Mouse (Mus musculus) MEL (cell line): ENCODE data around the gene Chchd10. TPM values are rescaled to one million over a fixed set of nuclear protein-coding genes. Genes with fewer than 3 reads are reported as not detected.

Experiments used
- DNase-seq: peaks from one replicate; pipeline ENCODE4 v3.0.0; 2011; ENCODE audit warnings: low read depth, low spot score
- H3K27ac ChIP-seq: 2 replicates; pipeline ENCODE4 v1.5.1; 2012; ENCODE audit warnings: low read depth, mild to moderate bottlenecking, control low read depth, low read length, moderate library complexity; ENCODE audit not compliant: control insufficient read depth
- H3K27me3 ChIP-seq, 2 experiments: fragments of 150-350 bp in 1 of 2; sonication (generic) in 1 of 2; 2 replicates each; pipeline ENCODE4 v1.6.1; 2012; ENCODE audit warnings: low read length in 2 of 2, mild to moderate bottlenecking in 2 of 2, improper control_type of control experiment in 1 of 2, moderate library complexity in 1 of 2; ENCODE audit not compliant: insufficient read depth in 2 of 2, control insufficient read depth in 1 of 2
- H3K36me3 ChIP-seq, 2 experiments: 2 replicates each; pipeline ENCODE4 v1.6.1; 2012 to 2014; ENCODE audit warnings: low read length in 2 of 2, improper control_type of control experiment in 1 of 2, inconsistent platforms in 1 of 2, mild to moderate bottlenecking in 1 of 2; ENCODE audit not compliant: insufficient read depth in 2 of 2, control insufficient read depth in 1 of 2
- H3K4me1 ChIP-seq, 2 experiments: fragments of 150-350 bp in 1 of 2; sonication (generic) in 1 of 2; 2 replicates each; pipeline ENCODE4 v1.6.1; 2012; ENCODE audit warnings: low read length in 2 of 2, improper control_type of control experiment in 1 of 2, mild to moderate bottlenecking in 1 of 2; ENCODE audit not compliant: insufficient read depth in 2 of 2, control insufficient read depth in 1 of 2
- H3K4me3 ChIP-seq, 2 experiments: fragments of 150-350 bp in 1 of 2; sonication (generic) in 1 of 2; 2 replicates each; pipeline ENCODE4 v1.5.1; 2012; ENCODE audit warnings: low read depth in 2 of 2, low read length in 2 of 2, mild to moderate bottlenecking in 2 of 2, moderate library complexity in 2 of 2, control low read depth in 1 of 2, improper control_type of control experiment in 1 of 2; ENCODE audit not compliant: control insufficient read depth in 1 of 2, insufficient read depth in 1 of 2
- H3K79me2 ChIP-seq: 2 replicates; pipeline ENCODE4 v1.6.1; 2012; ENCODE audit warnings: mild to moderate bottlenecking, low read length, moderate library complexity; ENCODE audit not compliant: control insufficient read depth, poor library complexity, insufficient read depth
- H3K9ac ChIP-seq: 2 replicates; pipeline ENCODE4 v1.6.1; 2012; ENCODE audit warnings: low read depth, mild to moderate bottlenecking, control low read depth, low read length, moderate library complexity; ENCODE audit not compliant: control insufficient read depth, poor library complexity, severe bottlenecking
- H3K9me3 ChIP-seq: fragments of 150-350 bp; sonication (generic); replicated peaks from 2 replicates; pipeline ENCODE4 v1.6.1; 2012; ENCODE audit warnings: mild to moderate bottlenecking, low read length, improper control_type of control experiment, moderate library complexity; ENCODE audit not compliant: insufficient read depth
- BHLHE40 ChIP-seq: IDR thresholded peaks from 2 replicates; pipeline ENCODE4 v1.6.1; 2012; ENCODE audit warnings: low read depth, mild to moderate bottlenecking, inconsistent platforms, low read length, improper control_type of control experiment, borderline replicate concordance
- CHD1 ChIP-seq: IDR thresholded peaks from 2 replicates; pipeline ENCODE4 v1.6.1; 2012; ENCODE audit warnings: low read depth, mild to moderate bottlenecking, inconsistent platforms, low read length, improper control_type of control experiment
- E2F4 ChIP-seq: IDR thresholded peaks from 2 replicates; pipeline ENCODE4 v1.6.1; 2011; ENCODE audit warnings: low read depth, low read length, improper control_type of control experiment, borderline replicate concordance
- ELF1 ChIP-seq: IDR thresholded peaks from 2 replicates; pipeline ENCODE4 v1.6.1; 2014; ENCODE audit warnings: low read depth, mild to moderate bottlenecking, inconsistent platforms, low read length, improper control_type of control experiment, moderate library complexity
- ETS1 ChIP-seq: IDR thresholded peaks from 2 replicates; pipeline ENCODE4 v1.6.1; 2012; ENCODE audit warnings: low read depth, mild to moderate bottlenecking, inconsistent platforms, low read length, improper control_type of control experiment, moderate library complexity
- GATA1 ChIP-seq: IDR thresholded peaks from 2 replicates; pipeline ENCODE4 v1.6.1; 2011; ENCODE audit warnings: low read depth, low read length, improper control_type of control experiment
- HCFC1 ChIP-seq: IDR thresholded peaks from 2 replicates; pipeline ENCODE4 v1.6.1; 2012; ENCODE audit warnings: low read depth, mild to moderate bottlenecking, inconsistent platforms, low read length, improper control_type of control experiment, moderate library complexity
- JUND ChIP-seq: IDR thresholded peaks from 2 replicates; pipeline ENCODE4 v1.6.1; 2011; ENCODE audit warnings: low read depth, mild to moderate bottlenecking, improper control_type of control experiment, low read length
- MAX ChIP-seq: IDR thresholded peaks from 2 replicates; pipeline ENCODE4 v1.6.1; 2011; ENCODE audit warnings: low read length, improper control_type of control experiment
- MAZ ChIP-seq: IDR thresholded peaks from 2 replicates; pipeline ENCODE4 v1.6.1; 2012; ENCODE audit warnings: low read depth, mild to moderate bottlenecking, inconsistent platforms, low read length, improper control_type of control experiment
- MEF2A ChIP-seq: IDR thresholded peaks from 2 replicates; pipeline ENCODE4 v1.6.1; 2014; ENCODE audit warnings: low read depth, mild to moderate bottlenecking, inconsistent platforms, low read length, improper control_type of control experiment; ENCODE audit not compliant: poor library complexity, insufficient replicate concordance, severe bottlenecking; ENCODE audit errors: extremely low read depth
- MXI1 ChIP-seq: IDR thresholded peaks from 2 replicates; pipeline ENCODE4 v1.6.1; 2011; ENCODE audit warnings: mild to moderate bottlenecking, low read depth, low read length, improper control_type of control experiment
- MYB ChIP-seq: IDR thresholded peaks from 2 replicates; pipeline ENCODE4 v1.6.1; 2011; ENCODE audit warnings: mild to moderate bottlenecking, low read depth, low read length, improper control_type of control experiment
- NELFE ChIP-seq: IDR thresholded peaks from 2 replicates; pipeline ENCODE4 v1.6.1; 2011; ENCODE audit warnings: low read depth, low read length, improper control_type of control experiment
- NRF1 ChIP-seq: IDR thresholded peaks from 2 replicates; pipeline ENCODE4 v1.6.1; 2014; ENCODE audit warnings: low read depth, mild to moderate bottlenecking, inconsistent platforms, low read length, improper control_type of control experiment, moderate library complexity; ENCODE audit not compliant: poor library complexity, insufficient read depth, severe bottlenecking
- POLR2A ChIP-seq, 2 experiments: IDR thresholded peaks; 2 replicates each; pipeline ENCODE4 v1.6.1; 2011 to 2012; ENCODE audit warnings: low read length in 2 of 2, mild to moderate bottlenecking in 2 of 2, control low read depth in 1 of 2, improper control_type of control experiment in 1 of 2, low read depth in 1 of 2, moderate library complexity in 1 of 2; ENCODE audit not compliant: control insufficient read depth in 1 of 2, insufficient read depth in 1 of 2, poor library complexity in 1 of 2
- POLR2AphosphoS5 ChIP-seq: IDR thresholded peaks from 2 replicates; pipeline ENCODE4 v1.6.1; 2012; ENCODE audit warnings: low read depth, borderline replicate concordance, mild to moderate bottlenecking, inconsistent platforms, low read length, moderate library complexity, mixed read lengths
- RAD21 ChIP-seq: IDR thresholded peaks from 2 replicates; pipeline ENCODE4 v1.6.1; 2011; ENCODE audit warnings: mild to moderate bottlenecking, low read depth, low read length, improper control_type of control experiment
- RCOR1 ChIP-seq: IDR thresholded peaks from 2 replicates; pipeline ENCODE4 v1.6.1; 2012; ENCODE audit warnings: low read depth, mild to moderate bottlenecking, inconsistent platforms, low read length, improper control_type of control experiment
- SIN3A ChIP-seq: IDR thresholded peaks from 2 replicates; pipeline ENCODE4 v1.6.1; 2012; ENCODE audit warnings: low read length, improper control_type of control experiment, inconsistent platforms
- SMC3 ChIP-seq: IDR thresholded peaks from 2 replicates; pipeline ENCODE4 v1.6.1; 2011; ENCODE audit warnings: low read depth, low read length, improper control_type of control experiment
- TBP ChIP-seq: IDR thresholded peaks from 2 replicates; pipeline ENCODE4 v1.8.0; 2011; ENCODE audit warnings: low read depth, low read length, improper control_type of control experiment
- TCF12 ChIP-seq: IDR thresholded peaks from 2 replicates; pipeline ENCODE4 v1.6.1; 2014; ENCODE audit warnings: low read depth, mild to moderate bottlenecking, inconsistent platforms, low read length, improper control_type of control experiment, moderate library complexity
- UBTF ChIP-seq: IDR thresholded peaks from 2 replicates; pipeline ENCODE4 v1.6.1; 2012; ENCODE audit warnings: low read depth, mild to moderate bottlenecking, inconsistent platforms, low read length, improper control_type of control experiment, moderate library complexity, borderline replicate concordance; ENCODE audit not compliant: insufficient read depth
- USF1 ChIP-seq: IDR thresholded peaks from 2 replicates; pipeline ENCODE4 v1.6.1; 2014; ENCODE audit warnings: low read depth, mild to moderate bottlenecking, inconsistent platforms, low read length, improper control_type of control experiment, moderate library complexity
- USF2 ChIP-seq, 2 experiments: IDR thresholded peaks; 2 replicates each; pipeline ENCODE4 v1.6.1; 2011 to 2012; ENCODE audit warnings: improper control_type of control experiment in 2 of 2, low read length in 2 of 2, borderline replicate concordance in 1 of 2, inconsistent platforms in 1 of 2, low read depth in 1 of 2, mild to moderate bottlenecking in 1 of 2; ENCODE audit not compliant: insufficient read depth in 1 of 2
- polyA plus RNA-seq, 2 experiments: library from polyadenylated mRNA; stranded (reverse) in 1 of 2; unstranded in 1 of 2; fragments of >175 nt in 1 of 2; fragments of >200 nt in 1 of 2; gene quantifications; 2 replicates each; pipeline versions ENCODE4 v1.2.1 to v1.2.4; 2012; ENCODE audit warnings: low replicate concordance in 2 of 2, low read depth in 1 of 2; ENCODE audit not compliant: insufficient read length in 2 of 2, insufficient read depth in 1 of 2, missing spikeins in 1 of 2
- total RNA-seq: library from RNA; depleted of rRNA; stranded (reverse); fragments of 300-350 nt; gene quantifications from 2 replicates; pipeline ENCODE4 v1.2.3, GENCODE M21; 2012

Gene Chchd10
- total and polyA plus RNA-seq, 3 experiments, result 143 to 428 TPM; not detected in 1

DNA sequence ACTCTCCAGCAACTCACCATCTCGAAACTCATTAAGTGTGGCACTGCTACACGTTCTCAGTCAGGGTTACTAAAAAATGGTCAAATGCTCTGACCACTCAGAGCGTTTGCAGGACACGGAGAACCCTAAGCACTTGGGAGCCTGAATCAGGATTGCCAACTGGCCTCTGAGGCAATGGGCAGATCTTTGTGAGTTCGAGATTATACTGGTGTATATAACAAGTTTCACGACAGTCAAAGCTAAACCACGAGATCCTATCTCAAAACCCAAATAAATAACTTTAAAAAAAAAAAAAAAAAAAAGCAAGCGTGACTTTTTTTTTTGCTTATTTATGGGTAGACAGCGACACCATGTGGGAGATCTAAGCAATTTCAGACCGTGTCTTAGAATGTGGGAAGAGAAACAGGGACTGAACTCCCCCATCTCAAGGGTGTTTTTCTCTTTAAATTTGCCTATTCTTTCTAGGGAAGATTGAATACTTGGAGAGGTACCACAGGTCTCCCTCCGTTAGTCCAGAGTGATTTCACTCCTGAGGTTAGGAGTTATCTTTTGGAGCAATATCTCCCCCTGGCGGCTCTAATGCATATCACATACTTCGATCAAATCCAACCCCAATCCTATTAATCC, 18.6 kb downstream of the Chchd10 start (continued):
- TF ChIP-seq POLR2A (IDR thresholded peaks at IDR 0.05; ENCODE audit: control insufficient read depth in 1 of 2, insufficient read depth in 1 of 2, low read depth in 1 of 2, low read length in 2 of 2, poor library complexity in 1 of 2) (no peak), HCFC1 (no peak)

DNA sequence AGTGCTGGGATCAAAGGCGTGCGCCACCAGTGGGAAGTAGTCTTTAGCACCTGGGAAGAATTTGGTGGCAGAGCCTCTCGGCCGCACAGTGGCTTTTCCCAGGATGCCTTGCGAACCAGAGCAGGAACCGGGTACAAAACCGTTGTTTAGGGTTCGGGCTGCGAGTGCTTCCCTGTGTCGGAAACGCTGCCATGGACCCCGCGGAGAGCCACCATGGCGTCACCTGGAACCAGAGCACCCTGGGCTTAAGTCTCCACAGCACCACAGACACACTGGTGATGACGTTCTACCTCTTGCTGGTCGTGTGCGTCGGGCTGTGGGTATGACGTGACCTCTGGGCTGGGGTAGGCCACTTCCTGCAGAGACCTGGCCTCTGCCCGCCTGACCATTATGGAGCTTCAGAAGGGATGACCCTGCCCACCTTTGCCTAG, 21.5 kb downstream of the Chchd10 start, which contains the start of gene Gm5134:
Gene Gm5134 (plus strand): TSS at position 134 of the 431 bp plus-strand sequence.
- no peaks in the 10 kb centered on the region; a peak in 1 of 4 replicates for H3K4me1 ChIP-seq
- H3K9me3 ChIP-seq, result no peaks in the 10 kb centered on the region
- peaks cover 6 to 14% of the 10 kb centered on the region in 2 experiments for H3K27me3 ChIP-seq
- H3K27ac ChIP-seq, result no peak within 1 kb of the TSS
- H3K36me3 ChIP-seq, result peaks cover 0 to 2% of the 10 kb centered on the region in 2 experiments; a peak in 2 of 4 replicates
- H3K4me3 ChIP-seq, result no peak within 1 kb of the TSS
- no peak for DNase-seq
- TF ChIP-seq RCOR1, result no peak
- TF ChIP-seq MEF2A, result no peak
- TF ChIP-seq POLR2AphosphoS5, result no peak
- TF ChIP-seq MAZ, result no peak
- TF ChIP-seq MXI1, result no peak
- no peak for TF ChIP-seq JUND
- no peak for TF ChIP-seq RAD21
- TF ChIP-seq NELFE, result no peak
- no peak for TF ChIP-seq E2F4
- no peak for TF ChIP-seq GATA1
- TF ChIP-seq USF1, result no peak
- TF ChIP-seq NRF1, result no peak
- no peaks in the 10 kb centered on the region for H3K79me2 ChIP-seq
- no peak within 1 kb of the TSS for H3K9ac ChIP-seq

DNA sequence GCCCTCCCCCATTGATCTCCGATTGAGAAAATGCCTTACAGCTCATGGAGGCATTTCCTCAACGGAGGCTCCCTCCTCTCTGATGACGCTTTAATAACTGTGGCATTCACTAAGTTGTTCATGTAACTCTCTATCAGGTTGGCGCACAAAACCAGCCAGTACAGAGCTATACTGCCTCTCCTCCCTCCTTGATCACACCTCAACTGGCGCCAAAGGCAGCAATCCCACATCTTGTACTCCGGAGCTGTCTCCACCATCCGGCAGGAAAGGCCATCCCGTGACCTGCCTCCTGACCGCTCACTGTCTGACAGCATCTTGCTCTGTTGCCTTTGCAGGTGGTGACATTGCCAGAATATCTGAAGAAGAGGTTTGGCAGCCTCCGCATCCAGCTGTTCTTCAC, 40.9 kb downstream of the Chchd10 start:
- H3K9ac ChIP-seq, result no peak overlapping the region

More for the DNA sequence above, 40.9 kb downstream of the Chchd10 start:
- Histone ChIP-seq H3K4me1 (no peaks in the 10 kb centered on the region), H3K4me3 (no peak overlapping the region), H3K9me3 (no peaks in the 10 kb centered on the region), H3K27ac (no peak overlapping the region), H3K36me3 (no peaks in the 10 kb centered on the region), H3K79me2 (no peaks in the 10 kb centered on the region), H3K27me3 (peaks cover 3 to 8% of the 10 kb centered on the region in 2 experiments; a peak in 3 of 4 replicates)
- TF ChIP-seq E2F4 (no peak), MEF2A (no peak), GATA1 (no peak), USF2 (IDR thresholded peaks at IDR 0.05; ENCODE audit: borderline replicate concordance in 1 of 2, insufficient read depth in 1 of 2, low read depth in 1 of 2, low read length in 2 of 2) (no peak), UBTF (no peak), SIN3A (no peak), MAZ (no peak), BHLHE40 (no peak), TCF12 (no peak), RCOR1 (no peak), ETS1 (no peak), RAD21 (no peak), MYB (no peak), USF1 (no peak), ELF1 (no peak), CHD1 (no peak), TBP (no peak), JUND (no peak), MAX (no peak), SMC3 (no peak)
- no peak for DNase-seq
